Mouse (Mus musculus) myocyte (in vitro differentiated cells): ENCODE results near the gene Fn1. TPM values are rescaled to one million over a fixed set of nuclear protein-coding genes. Genes with fewer than 3 reads are reported as not detected.
A peak's percentile ranks its signal among the peaks of the same experiment; 100 is the strongest.

Source experiments
- H3K27me3 ChIP-seq: one replicate; pipeline ENCODE4 v1.6.1; 2011; ENCODE audit not compliant: control insufficient read depth, insufficient read depth, insufficient read length
- H3K36me3 ChIP-seq: one replicate; pipeline ENCODE4 v1.6.1; 2011; ENCODE audit not compliant: control insufficient read depth, insufficient read depth
- H3K4me2 ChIP-seq: one replicate; pipeline ENCODE4 v1.6.1; 2011; ENCODE audit warnings: low read depth, control low read depth
- H3K4me3 ChIP-seq: one replicate; pipeline ENCODE4 v1.5.1; 2011; ENCODE audit warnings: mild to moderate bottlenecking, control low read depth, moderate library complexity
- H3K79me2 ChIP-seq: one replicate; pipeline ENCODE4 v1.6.1; 2011; ENCODE audit not compliant: control insufficient read depth, insufficient read depth
- H3ac ChIP-seq: one replicate; pipeline ENCODE4 v1.6.1; 2011; ENCODE audit not compliant: control insufficient read depth, insufficient read length
- CEBPB ChIP-seq: IDR thresholded peaks from 2 replicates; pipeline ENCODE4 v1.6.1; 2011; ENCODE audit warnings: mild to moderate bottlenecking, moderate library complexity; ENCODE audit not compliant: poor library complexity, insufficient read depth, severe bottlenecking
- E2F4 ChIP-seq: IDR thresholded peaks from one replicate; pipeline ENCODE4 v1.6.1; 2011; ENCODE audit warnings: mild to moderate bottlenecking, control low read depth, moderate library complexity; ENCODE audit not compliant: insufficient read depth
- MAX ChIP-seq: IDR thresholded peaks from one replicate; pipeline ENCODE4 v1.6.1; 2011; ENCODE audit warnings: low read depth, mild to moderate bottlenecking, control low read depth
- MYOD1 ChIP-seq, 3 experiments: IDR thresholded peaks; one replicate each; pipeline ENCODE4 v1.6.1; 2011; ENCODE audit warnings: control low read depth in 2 of 3, low read depth in 2 of 3, mild to moderate bottlenecking in 2 of 3, moderate library complexity in 1 of 3; ENCODE audit not compliant: insufficient read length in 2 of 3, control insufficient read depth in 1 of 3
- MYOG ChIP-seq, 3 experiments: IDR thresholded peaks; one replicate each; pipeline ENCODE4 v1.6.1; 2011; ENCODE audit warnings: control low read depth in 2 of 3, low read depth in 2 of 3, mild to moderate bottlenecking in 2 of 3; ENCODE audit not compliant: insufficient read length in 2 of 3, control insufficient read depth in 1 of 3, insufficient read depth in 1 of 3
- POLR2A ChIP-seq: IDR thresholded peaks from one replicate; pipeline ENCODE4 v1.6.1; 2011; ENCODE audit warnings: low read depth, mild to moderate bottlenecking, control low read depth, moderate library complexity; ENCODE audit not compliant: insufficient read length
- POLR2AphosphoS2 ChIP-seq: IDR thresholded peaks from one replicate; pipeline ENCODE4 v1.6.1; 2011; ENCODE audit warnings: low read depth, control low read depth; ENCODE audit not compliant: insufficient read length
- REST ChIP-seq: IDR thresholded peaks from one replicate; pipeline ENCODE4 v1.6.1; 2011; ENCODE audit warnings: mild to moderate bottlenecking, control low read depth, moderate library complexity; ENCODE audit not compliant: insufficient read depth, insufficient read length
- SRF ChIP-seq: IDR thresholded peaks from one replicate; pipeline ENCODE4 v1.6.1; 2011; ENCODE audit warnings: low read depth; ENCODE audit not compliant: control insufficient read depth, insufficient read length
- TCF12 ChIP-seq: IDR thresholded peaks from one replicate; pipeline ENCODE4 v1.6.1; 2011; ENCODE audit warnings: mild to moderate bottlenecking, control low read depth; ENCODE audit not compliant: poor library complexity, insufficient read depth, severe bottlenecking
- TCF3 ChIP-seq: IDR thresholded peaks from one replicate; pipeline ENCODE4 v1.6.1; 2011; ENCODE audit warnings: low read depth, control low read depth; ENCODE audit not compliant: insufficient read length
- USF1 ChIP-seq: IDR thresholded peaks from one replicate; pipeline ENCODE4 v1.6.1; 2011; ENCODE audit warnings: low read depth, mild to moderate bottlenecking, control low read depth, moderate library complexity
- polyA plus RNA-seq: library from polyadenylated mRNA; unstranded; fragments of >200 nt; fragmentation: generic; extraction: Trizol; gene quantifications from one replicate; pipeline ENCODE4 v1.2.1, GENCODE M21; 2012; ENCODE audit warnings: missing spikeins

The Fn1 gene
- polyA plus RNA-seq, 1 experiment: 1,265 TPM

DNA sequence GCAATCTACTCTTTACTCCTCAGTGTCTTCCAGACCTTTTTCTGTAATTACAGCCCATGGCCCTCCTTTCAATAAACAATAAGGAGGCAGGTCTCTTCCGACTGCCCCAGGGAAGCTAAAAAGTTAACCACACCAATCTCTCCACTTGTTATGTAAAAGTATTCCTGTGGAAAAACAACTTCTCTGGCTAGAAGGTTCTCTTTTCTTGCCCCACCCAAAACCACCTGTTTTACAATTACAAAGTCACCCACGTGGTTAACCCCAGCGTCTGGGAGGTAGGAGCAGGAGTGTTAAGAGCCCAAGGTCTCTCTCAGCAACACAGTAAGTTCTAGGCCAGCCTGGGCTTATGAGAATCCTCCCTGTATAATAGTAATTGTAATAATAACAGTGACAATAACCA, 7.0 kb downstream of the Fn1 start:
- no peak overlapping the region for H3ac ChIP-seq
- H3K4me2 ChIP-seq: peak overlapping the region; percentile 33
- H3K36me3 ChIP-seq: peaks cover 90% of the 10 kb centered on the region
- TF ChIP-seq MAX (no peak), REST (no peak), POLR2A (no peak), SRF (no peak), TCF12 (no peak), MYOG (IDR thresholded peaks at IDR 0.05; ENCODE audit: control insufficient read depth in 1 of 3, insufficient read depth in 1 of 3, insufficient read length in 2 of 3, low read depth in 2 of 3) (no peak), USF1 (no peak), E2F4 (no peak), MYOD1 (IDR thresholded peaks at IDR 0.05; ENCODE audit: control insufficient read depth in 1 of 3, insufficient read length in 2 of 3, low read depth in 2 of 3) (no peak), POLR2AphosphoS2 (no peak), TCF3 (no peak), CEBPB (no peak)
- no peaks in the 10 kb centered on the region for H3K27me3 ChIP-seq
- no peak overlapping the region for H3K4me3 ChIP-seq
- peaks cover 78% of the 10 kb centered on the region for H3K79me2 ChIP-seq

DNA sequence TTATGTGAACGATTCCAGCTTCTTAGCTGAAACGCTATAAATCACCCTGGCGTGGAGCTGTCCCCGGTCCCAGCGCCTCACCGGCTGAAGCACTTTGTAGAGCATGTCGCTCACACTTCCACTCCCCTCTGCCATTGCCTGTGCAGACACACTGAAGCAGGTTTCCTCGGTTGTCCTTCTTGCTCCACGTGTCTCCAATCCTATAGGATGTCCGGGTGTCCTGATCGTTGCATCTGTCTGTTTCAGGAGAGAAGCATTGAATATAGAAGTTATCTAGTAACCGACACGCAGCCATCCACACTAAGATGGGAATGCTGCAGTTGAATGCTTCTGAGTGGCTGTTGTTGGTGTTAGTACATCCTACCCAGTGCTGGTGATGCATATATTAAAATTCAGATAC, 7.5 kb downstream of the Fn1 start:
- no peak for TF ChIP-seq MYOG (IDR thresholded peaks at IDR 0.05; ENCODE audit: control insufficient read depth in 1 of 3, insufficient read depth in 1 of 3, insufficient read length in 2 of 3, low read depth in 2 of 3)
- no peak for TF ChIP-seq MYOD1 (IDR thresholded peaks at IDR 0.05; ENCODE audit: control insufficient read depth in 1 of 3, insufficient read length in 2 of 3, low read depth in 2 of 3)
- no peak for TF ChIP-seq CEBPB
- TF ChIP-seq POLR2AphosphoS2: no peak
- no peak for TF ChIP-seq TCF12
- H3K4me3 ChIP-seq: no peak overlapping the region
- H3K79me2 ChIP-seq: peaks cover 74% of the 10 kb centered on the region
- H3K4me2 ChIP-seq: no peak overlapping the region
- no peaks in the 10 kb centered on the region for H3K27me3 ChIP-seq
- H3K36me3 ChIP-seq: peaks cover 90% of the 10 kb centered on the region
- no peak overlapping the region for H3ac ChIP-seq

DNA sequence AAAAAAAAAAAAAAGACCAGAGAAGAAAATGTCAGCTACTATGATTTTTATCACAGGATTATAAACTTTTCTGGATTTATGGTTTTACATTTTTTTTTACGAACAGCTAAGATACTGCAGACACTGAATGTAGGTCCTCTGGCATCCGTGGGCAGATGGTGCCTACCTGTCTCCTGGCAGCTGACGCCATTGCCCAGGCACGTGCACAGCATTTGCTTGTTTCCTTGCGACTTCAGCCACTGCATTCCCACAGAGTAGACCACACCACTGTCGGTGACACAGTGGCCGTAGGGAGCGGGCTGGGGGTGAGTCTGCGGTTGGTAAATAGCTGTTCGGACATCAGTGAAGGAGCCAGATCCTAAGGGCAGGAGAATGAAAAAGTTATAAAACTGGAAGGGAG, 10.2 kb downstream of the Fn1 start:
- TF ChIP-seq POLR2A (peak; percentile 55), POLR2AphosphoS2 (peak; percentile 87), MAX (no peak), E2F4 (no peak)
- Histone ChIP-seq H3K4me2 (no peak overlapping the region), H3K4me3 (no peak overlapping the region), H3K79me2 (peaks cover 54% of the 10 kb centered on the region), H3K36me3 (peaks cover 89% of the 10 kb centered on the region), H3ac (no peak overlapping the region), H3K27me3 (no peaks in the 10 kb centered on the region)

DNA sequence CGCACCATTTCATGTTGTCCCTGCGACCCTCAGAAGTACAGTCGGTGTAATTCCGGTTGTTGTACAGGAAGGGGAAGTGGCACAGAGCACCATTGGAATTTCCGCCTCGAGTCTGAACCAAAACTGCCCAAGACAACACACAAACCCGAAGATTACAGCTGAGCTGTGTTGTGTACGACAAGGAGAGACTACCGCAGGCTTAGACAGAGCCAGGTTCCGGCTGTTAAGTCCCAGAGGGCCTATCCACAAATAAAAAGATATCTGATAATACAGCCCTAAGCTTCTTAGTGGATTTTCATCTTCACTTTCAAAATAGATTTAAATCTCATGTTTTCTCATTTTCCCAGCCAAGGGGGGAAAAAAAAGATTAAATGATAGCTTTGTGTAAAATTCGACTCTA, 11.8 kb downstream of the Fn1 start:
- Histone ChIP-seq H3K36me3 (peaks cover 89% of the 10 kb centered on the region), H3K4me3 (no peak overlapping the region), H3K27me3 (no peaks in the 10 kb centered on the region), H3K4me2 (no peak overlapping the region), H3ac (no peak overlapping the region), H3K79me2 (peaks cover 44% of the 10 kb centered on the region)
- TF ChIP-seq REST (no peak), MYOG (IDR thresholded peaks at IDR 0.05; ENCODE audit: control insufficient read depth in 1 of 3, insufficient read depth in 1 of 3, insufficient read length in 2 of 3, low read depth in 2 of 3) (no peak), POLR2AphosphoS2 (peak; percentile 37), POLR2A (peak; percentile 1), MAX (no peak)

DNA sequence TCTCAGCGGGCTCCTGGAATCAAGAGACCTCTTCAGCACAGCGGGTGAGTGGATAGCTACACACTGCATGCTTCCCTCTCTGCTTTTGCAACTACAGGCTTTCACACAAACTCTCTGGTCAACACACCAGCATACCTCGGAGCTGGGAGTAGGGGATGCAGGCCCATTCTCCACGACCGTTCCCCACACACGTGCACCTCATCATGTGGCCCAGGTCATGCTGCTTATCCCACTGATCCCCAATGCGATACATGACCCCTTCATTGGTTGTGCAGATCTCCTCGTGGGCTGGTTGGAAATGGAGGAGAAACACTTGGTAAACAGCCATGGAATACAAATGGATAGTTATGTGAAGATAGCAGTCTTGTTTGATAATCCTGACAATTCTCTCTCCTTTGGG, 12.8 kb downstream of the Fn1 start:
- H3ac ChIP-seq: no peak overlapping the region
- no peaks in the 10 kb centered on the region for H3K27me3 ChIP-seq
- no peak for TF ChIP-seq MAX
- no peak for TF ChIP-seq REST
- no peak for TF ChIP-seq MYOG (IDR thresholded peaks at IDR 0.05; ENCODE audit: control insufficient read depth in 1 of 3, insufficient read depth in 1 of 3, insufficient read length in 2 of 3, low read depth in 2 of 3)
- no peak for TF ChIP-seq MYOD1 (IDR thresholded peaks at IDR 0.05; ENCODE audit: control insufficient read depth in 1 of 3, insufficient read length in 2 of 3, low read depth in 2 of 3)
- TF ChIP-seq TCF12: no peak
- TF ChIP-seq CEBPB: no peak
- no peak for TF ChIP-seq TCF3
- no peak for TF ChIP-seq SRF
- peak; percentile 54 for TF ChIP-seq POLR2A
- no peak for TF ChIP-seq E2F4
- TF ChIP-seq POLR2AphosphoS2: peak; percentile 80
- TF ChIP-seq USF1: no peak
- H3K79me2 ChIP-seq: peaks cover 34% of the 10 kb centered on the region
- H3K36me3 ChIP-seq: peaks cover 89% of the 10 kb centered on the region
- H3K4me3 ChIP-seq: no peak overlapping the region
- no peak overlapping the region for H3K4me2 ChIP-seq
